10 mouse cellular contexts compared by ENCODE assay signal in the genomic region with DNA sequence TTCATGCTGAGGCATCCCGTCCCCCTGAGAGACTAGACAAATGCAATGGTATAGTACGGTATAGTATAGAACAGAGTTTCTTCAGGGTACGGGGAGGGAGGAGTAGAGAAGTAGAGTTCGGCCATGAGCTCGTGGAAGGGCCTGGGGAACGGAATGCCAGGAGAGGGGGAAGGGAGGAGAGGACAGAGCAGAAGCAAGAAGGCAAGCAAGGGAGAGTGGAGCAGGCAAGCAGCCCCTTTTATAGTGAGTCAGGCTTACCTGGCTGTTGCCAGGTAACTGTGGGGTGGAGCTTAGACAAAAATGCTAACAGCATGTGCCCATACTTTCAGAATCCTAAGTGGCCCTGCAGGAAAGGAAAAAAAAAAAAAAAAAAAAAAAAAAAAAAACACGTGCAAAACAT.
DNase-seq lines count a peak whose midpoint lies in the region; ATAC-seq and TF ChIP-seq lines count a peak whose summit lies in the region.
"Had no signal": no experiment of that assay in that cellular context is flagged by ENCODE, and none has a peak within 500 bp of the region (broad histone marks: within the 10 kb centered on the region; RNA-seq: fewer than 3 reads in every experiment).

No protein-coding gene starts in this region.

- no peak overlapping the region for H3K9ac ChIP-seq in hindbrain, postnatal 0 days (replicated peaks; ENCODE audit: low read length)
- no peak overlapping the region for H3K9ac ChIP-seq in hindbrain, embryonic 14.5 days
- H3K9ac ChIP-seq in neural tube, embryonic 13.5 days = no peak overlapping the region
- no peak overlapping the region for H3K9ac ChIP-seq in kidney, postnatal 0 days (ENCODE audit: low read depth, low read length)
- H3K9ac ChIP-seq in stomach, postnatal 0 days (ENCODE audit: low read length) = no peak overlapping the region
- H3K9ac ChIP-seq: forebrain, embryonic 13.5 days; liver, postnatal 0 days had no signal

- H3K4me1 ChIP-seq in hindbrain, postnatal 0 days (ENCODE audit: insufficient read depth, low read length) = no peaks in the 10 kb centered on the region
- peaks cover 5% of the 10 kb centered on the region; the same call in 1 of the 2 replicates for H3K4me1 ChIP-seq in hindbrain, embryonic 14.5 days (replicated peaks; ENCODE audit: control insufficient read depth, insufficient read depth, low read length)
- H3K4me1 ChIP-seq in neural tube, embryonic 13.5 days (replicated peaks) = peaks cover 14% of the 10 kb centered on the region
- peaks cover 5% of the 10 kb centered on the region; the same call in 1 of the 2 replicates for H3K4me1 ChIP-seq in kidney, postnatal 0 days (replicated peaks; ENCODE audit: insufficient read depth, low read length)
- H3K4me1 ChIP-seq in stomach, postnatal 0 days (replicated peaks; ENCODE audit: control insufficient read depth, insufficient read depth) = no peaks in the 10 kb centered on the region

- no peak for DNase-seq in hindbrain, postnatal 0 days (ENCODE audit: low spot score)
- DNase-seq in hindbrain, embryonic 14.5 days (ENCODE audit: low spot score) = no peak
- no peak for DNase-seq in neural tube, embryonic 10.5 days (ENCODE audit: extremely low spot score, low spot score)
- no peak for DNase-seq in kidney, postnatal 0 days (ENCODE audit: low spot score)
- no peak for DNase-seq in stomach, postnatal 0 days (ENCODE audit: low spot score)
- DNase-seq in left cerebral cortex, postnatal 10 days (ENCODE audit: extremely low spot score in 1 of 2, low spot score in 2 of 2) = no peak
- DNase-seq: liver, postnatal 0 days had no signal

- TF ChIP-seq EP300 in stomach, postnatal 0 days (optimal IDR thresholded peaks at IDR 0.05) = no peak

- H3K36me3 ChIP-seq in hindbrain, postnatal 0 days (ENCODE audit: insufficient read depth, low read length) = no peaks in the 10 kb centered on the region
- H3K36me3 ChIP-seq in hindbrain, embryonic 14.5 days (replicated peaks; ENCODE audit: control insufficient read depth, insufficient read depth) = no peaks in the 10 kb centered on the region
- no peaks in the 10 kb centered on the region for H3K36me3 ChIP-seq in neural tube, embryonic 13.5 days
- no peaks in the 10 kb centered on the region for H3K36me3 ChIP-seq in kidney, postnatal 0 days (ENCODE audit: insufficient read depth, low read length)
- no peaks in the 10 kb centered on the region for H3K36me3 ChIP-seq in stomach, postnatal 0 days (ENCODE audit: control insufficient read depth, insufficient read depth, low read length)

- ATAC-seq in hindbrain, postnatal 0 days = peak; percentile 49; the same call in 1 of the 2 replicates
- ATAC-seq in hindbrain, embryonic 14.5 days (ENCODE audit: low FRiP score) = no peak
- peak; percentile 47; the same call in 1 of the 2 replicates for ATAC-seq in neural tube, embryonic 13.5 days (ENCODE audit: low read depth)
- no peak; the same call in 1 of the 2 replicates for ATAC-seq in kidney, postnatal 0 days (replicated peaks; ENCODE audit: low FRiP score, low read depth)
- peak; percentile 53; the same call in 1 of the 2 replicates for ATAC-seq in stomach, postnatal 0 days (ENCODE audit: low FRiP score, low TSS enrichment)
- ATAC-seq: forebrain, embryonic 13.5 days; liver, postnatal 0 days had no signal

- intact Hi-C loops in left cerebral cortex, postnatal 10 days (cut with DNase I) = no loop called here

- H3K4me2 ChIP-seq in hindbrain, postnatal 0 days (ENCODE audit: low read depth, low read length) = no peak overlapping the region
- H3K4me2 ChIP-seq in hindbrain, embryonic 14.5 days (replicated peaks) = no peak overlapping the region
- H3K4me2 ChIP-seq in neural tube, embryonic 13.5 days = peak overlapping the region; percentile 35; the same call in 1 of the 2 replicates
- H3K4me2 ChIP-seq in kidney, postnatal 0 days (ENCODE audit: low read length) = peak overlapping the region; percentile 47
- no peak overlapping the region for H3K4me2 ChIP-seq in stomach, postnatal 0 days (replicated peaks; ENCODE audit: low read depth)

- no peaks in the 10 kb centered on the region for H3K9me3 ChIP-seq in hindbrain, postnatal 0 days (ENCODE audit: low read length)
- H3K9me3 ChIP-seq in hindbrain, embryonic 14.5 days (ENCODE audit: control insufficient read depth, low read length) = no peaks in the 10 kb centered on the region
- no peaks in the 10 kb centered on the region for H3K9me3 ChIP-seq in neural tube, embryonic 13.5 days
- no peaks in the 10 kb centered on the region for H3K9me3 ChIP-seq in kidney, postnatal 0 days (replicated peaks; ENCODE audit: low read length)
- no peaks in the 10 kb centered on the region for H3K9me3 ChIP-seq in stomach, postnatal 0 days (ENCODE audit: control insufficient read depth, low read length)
- H3K9me3 ChIP-seq: forebrain, embryonic 13.5 days had no signal

- no peak overlapping the region for H3K27ac ChIP-seq in hindbrain, postnatal 0 days
- H3K27ac ChIP-seq in hindbrain, embryonic 14.5 days = no peak overlapping the region
- no peak overlapping the region for H3K27ac ChIP-seq in neural tube, embryonic 13.5 days (replicated peaks)
- peak overlapping the region; percentile 81; the same call in 1 of the 2 replicates for H3K27ac ChIP-seq in kidney, postnatal 0 days
- H3K27ac ChIP-seq in stomach, postnatal 0 days (replicated peaks) = no peak overlapping the region
- H3K27ac ChIP-seq: forebrain, embryonic 13.5 days had no signal

- no peaks in the 10 kb centered on the region for H3K27me3 ChIP-seq in hindbrain, postnatal 0 days (ENCODE audit: insufficient read depth, low read length)
- H3K27me3 ChIP-seq in hindbrain, embryonic 14.5 days (ENCODE audit: control insufficient read depth, insufficient read depth, low read length) = no peaks in the 10 kb centered on the region
- no peaks in the 10 kb centered on the region for H3K27me3 ChIP-seq in neural tube, embryonic 13.5 days
- no peaks in the 10 kb centered on the region for H3K27me3 ChIP-seq in kidney, postnatal 0 days (ENCODE audit: insufficient read depth, low read length)
- H3K27me3 ChIP-seq in stomach, postnatal 0 days (ENCODE audit: control insufficient read depth, insufficient read depth, low read length) = no peaks in the 10 kb centered on the region
- H3K27me3 ChIP-seq: CH12.LX; forebrain, embryonic 13.5 days had no signal

- 45% methylated on average over 7 of the region's 7 CpGs for WGBS in hindbrain, postnatal 0 days
- 49% methylated on average over 7 of the region's 7 CpGs for WGBS in hindbrain, embryonic 14.5 days
- WGBS in neural tube, embryonic 13.5 days = 57% methylated on average over 7 of the region's 7 CpGs
- WGBS in kidney, postnatal 0 days = 42% methylated on average over 7 of the region's 7 CpGs
- WGBS in stomach, postnatal 0 days = 53% methylated on average over 7 of the region's 7 CpGs

- TF ChIP-seq CTCF in hindbrain, postnatal 0 days (IDR thresholded peaks at IDR 0.05; ENCODE audit: low read depth) = no peak
- TF ChIP-seq CTCF in kidney, postnatal 0 days (IDR thresholded peaks at IDR 0.05; ENCODE audit: low read depth) = no peak
- no peak for TF ChIP-seq CTCF in stomach, postnatal 0 days (IDR thresholded peaks at IDR 0.05; ENCODE audit: low read depth)

- H3K4me3 ChIP-seq in hindbrain, postnatal 0 days (ENCODE audit: low read length) = no peak overlapping the region
- no peak overlapping the region for H3K4me3 ChIP-seq in hindbrain, embryonic 14.5 days (replicated peaks; ENCODE audit: low read length)
- H3K4me3 ChIP-seq in neural tube, embryonic 13.5 days = no peak overlapping the region
- no peak overlapping the region for H3K4me3 ChIP-seq in kidney, postnatal 0 days (replicated peaks; ENCODE audit: low read depth, low read length)
- no peak overlapping the region for H3K4me3 ChIP-seq in stomach, postnatal 0 days (ENCODE audit: low read depth, low read length)
- H3K4me3 ChIP-seq: forebrain, embryonic 13.5 days had no signal

Comparison
In these comparisons a context has a peak if more than half of its experiments do, and no peak if none do; other contexts are left out.
1. ATAC-seq: peak in hindbrain, postnatal 0 days (single experiment), neural tube, embryonic 13.5 days (single experiment) and stomach, postnatal 0 days (single experiment); none in hindbrain, embryonic 14.5 days (single experiment) and kidney, postnatal 0 days (single experiment).
2. H3K4me2 ChIP-seq: peak in neural tube, embryonic 13.5 days (single experiment) and kidney, postnatal 0 days (single experiment); none in hindbrain, postnatal 0 days (single experiment), hindbrain, embryonic 14.5 days (single experiment) and stomach, postnatal 0 days (single experiment).